Comparison of ENCODE assay signal across 8 mouse cellular contexts in genomic region chr2:74658667-74659371, GRCm38 (mm10). TPM values are rescaled to one million over a fixed set of nuclear protein-coding genes. Genes with fewer than 3 reads are reported as not detected.
DNase-seq lines count a peak whose midpoint lies in the region; ATAC-seq and TF ChIP-seq lines count a peak whose summit lies in the region.
"Had no signal": no experiment of that assay in that cellular context is flagged by ENCODE, and none has a peak within 500 bp of the region (broad histone marks: within the 10 kb centered on the region; RNA-seq: fewer than 3 reads in every experiment).

No protein-coding gene starts in this region.

- no peak overlapping the region for H3K27ac ChIP-seq in lung, embryonic 14.5 days (ENCODE audit: low read depth)
- H3K27ac ChIP-seq in embryonic facial prominence, embryonic 12.5 days, result no peak overlapping the region
- H3K27ac ChIP-seq in intestine, postnatal 0 days (ENCODE audit: low read depth, low read length), result no peak overlapping the region
- peak overlapping the region; percentile 29; the same call in 1 of the 2 replicates for H3K27ac ChIP-seq in neural tube, embryonic 14.5 days (ENCODE audit: low read depth, low read length)
- H3K27ac ChIP-seq in liver, postnatal 0 days (ENCODE audit: low read depth), result no peak overlapping the region

- no peak for TF ChIP-seq EP300 in liver, postnatal 0 days (IDR thresholded peaks at IDR 0.05; ENCODE audit: low read depth)

- WGBS in lung, embryonic 14.5 days, result under 1% methylated on average over 47 of the region's 47 CpGs
- 6% methylated on average over 47 of the region's 47 CpGs for WGBS in lung, adult 2 months
- under 1% methylated on average over 47 of the region's 47 CpGs for WGBS in embryonic facial prominence, embryonic 12.5 days
- WGBS in intestine, postnatal 0 days, result 3% methylated on average over 47 of the region's 47 CpGs
- under 1% methylated on average over 47 of the region's 47 CpGs for WGBS in neural tube, embryonic 14.5 days
- WGBS in liver, postnatal 0 days (ENCODE audit: insufficient replicate concordance), result 3% methylated on average over 47 of the region's 47 CpGs

- no peaks in the 10 kb centered on the region for H3K4me1 ChIP-seq in lung, embryonic 14.5 days (ENCODE audit: insufficient read depth)
- H3K4me1 ChIP-seq in lung, adult 2 months (ENCODE audit: control insufficient read depth, insufficient read depth, low read length), result no peaks in the 10 kb centered on the region; the same call in 1 of the 2 replicates
- peaks cover 9% of the 10 kb centered on the region; the same call in 1 of the 2 replicates for H3K4me1 ChIP-seq in embryonic facial prominence, embryonic 12.5 days
- H3K4me1 ChIP-seq in intestine, postnatal 0 days (replicated peaks; ENCODE audit: control insufficient read depth, insufficient read depth, low read length), result no peaks in the 10 kb centered on the region
- peaks cover 5% of the 10 kb centered on the region for H3K4me1 ChIP-seq in neural tube, embryonic 14.5 days (ENCODE audit: control insufficient read depth, insufficient read depth, low read length)
- H3K4me1 ChIP-seq in liver, postnatal 0 days (ENCODE audit: insufficient read depth), result peaks cover 15% of the 10 kb centered on the region

- H3K36me3 ChIP-seq in lung, embryonic 14.5 days (ENCODE audit: insufficient read depth), result no peaks in the 10 kb centered on the region
- H3K36me3 ChIP-seq in embryonic facial prominence, embryonic 12.5 days, result no peaks in the 10 kb centered on the region
- no peaks in the 10 kb centered on the region for H3K36me3 ChIP-seq in intestine, postnatal 0 days (ENCODE audit: control insufficient read depth, insufficient read depth)
- H3K36me3 ChIP-seq in neural tube, embryonic 14.5 days (ENCODE audit: control insufficient read depth, insufficient read depth, low read length), result no peaks in the 10 kb centered on the region
- H3K36me3 ChIP-seq in liver, postnatal 0 days (replicated peaks; ENCODE audit: insufficient read depth, low read length), result no peaks in the 10 kb centered on the region

- H3K9me3 ChIP-seq in lung, embryonic 14.5 days (ENCODE audit: low read depth, low read length), result no peaks in the 10 kb centered on the region
- H3K9me3 ChIP-seq in embryonic facial prominence, embryonic 12.5 days, result no peaks in the 10 kb centered on the region
- H3K9me3 ChIP-seq in intestine, postnatal 0 days (ENCODE audit: control insufficient read depth), result no peaks in the 10 kb centered on the region
- no peaks in the 10 kb centered on the region for H3K9me3 ChIP-seq in neural tube, embryonic 14.5 days (ENCODE audit: control insufficient read depth, low read length)
- no peaks in the 10 kb centered on the region for H3K9me3 ChIP-seq in liver, postnatal 0 days (ENCODE audit: low read length)

- peaks cover 99% of the 10 kb centered on the region for H3K27me3 ChIP-seq in lung, embryonic 14.5 days (ENCODE audit: insufficient read depth, low read length)
- H3K27me3 ChIP-seq in embryonic facial prominence, embryonic 12.5 days, result peaks cover 85% of the 10 kb centered on the region
- H3K27me3 ChIP-seq in intestine, postnatal 0 days (replicated peaks; ENCODE audit: control insufficient read depth, insufficient read depth, low read length), result peaks cover 98% of the 10 kb centered on the region
- H3K27me3 ChIP-seq in neural tube, embryonic 14.5 days (ENCODE audit: control insufficient read depth, insufficient read depth, low read length), result peaks cover 45% of the 10 kb centered on the region
- peaks cover 98% of the 10 kb centered on the region for H3K27me3 ChIP-seq in liver, postnatal 0 days (ENCODE audit: insufficient read depth, low read length)

- TF ChIP-seq POLR2A in lung, adult 2 months (IDR thresholded peaks at IDR 0.05; ENCODE audit: borderline replicate concordance, extremely low read depth, low read depth, low read length), result no peak

- H3K4me3 ChIP-seq in lung, embryonic 14.5 days (ENCODE audit: low read depth, low read length), result 0 out of 2 replicates have a peak overlapping the region, but pooled peaks have one; percentile 2
- H3K4me3 ChIP-seq in lung, adult 2 months (replicated peaks; ENCODE audit: extremely low read depth, low read depth, low read length), result no peak overlapping the region
- H3K4me3 ChIP-seq in embryonic facial prominence, embryonic 12.5 days, result peak overlapping the region; percentile 10; the same call in 1 of the 2 replicates
- peak overlapping the region; percentile 9; the same call in 1 of the 2 replicates for H3K4me3 ChIP-seq in intestine, postnatal 0 days (ENCODE audit: low read depth, low read length)
- peak overlapping the region; percentile 2; the same call in 1 of the 2 replicates for H3K4me3 ChIP-seq in neural tube, embryonic 14.5 days (ENCODE audit: low read depth, low read length)
- H3K4me3 ChIP-seq in liver, postnatal 0 days (ENCODE audit: low read depth, low read length), result no peak overlapping the region

- no peak for TF ChIP-seq CTCF in lung, embryonic 14.5 days (IDR thresholded peaks at IDR 0.05; ENCODE audit: low read depth)
- TF ChIP-seq CTCF in lung, adult 2 months (IDR thresholded peaks at IDR 0.05; ENCODE audit: insufficient read depth, low read length), result no peak
- no peak for TF ChIP-seq CTCF in intestine, postnatal 0 days (IDR thresholded peaks at IDR 0.05; ENCODE audit: low read depth)
- TF ChIP-seq CTCF in liver, postnatal 0 days (IDR thresholded peaks at IDR 0.05; ENCODE audit: low read depth), result no peak

- DNase-seq in lung, embryonic 14.5 days, result no peak
- no peak for DNase-seq in lung, adult 2 months
- DNase-seq in liver, postnatal 0 days, result no peak
- no peak for DNase-seq in adrenal gland, postnatal 10 days

- H3K9ac ChIP-seq in lung, embryonic 14.5 days, result no peak overlapping the region
- H3K9ac ChIP-seq in embryonic facial prominence, embryonic 12.5 days, result no peak overlapping the region
- no peak overlapping the region for H3K9ac ChIP-seq in intestine, postnatal 0 days (ENCODE audit: low read depth, low read length)
- no peak overlapping the region; the same call in 1 of the 2 replicates for H3K9ac ChIP-seq in neural tube, embryonic 14.5 days (replicated peaks; ENCODE audit: low read depth, low read length)
- H3K9ac ChIP-seq in liver, postnatal 0 days (replicated peaks), result no peak overlapping the region

- no peak for ATAC-seq in lung, embryonic 14.5 days (ENCODE audit: insufficient read depth)
- no peak for ATAC-seq in embryonic facial prominence, embryonic 12.5 days (ENCODE audit: insufficient number of reproducible peaks, insufficient read depth, low FRiP score, low TSS enrichment)
- ATAC-seq in intestine, postnatal 0 days, result no peak
- ATAC-seq in neural tube, embryonic 14.5 days (ENCODE audit: low read depth), result no peak
- no peak for ATAC-seq in liver, postnatal 0 days

- peak overlapping the region; percentile 10; the same call in 1 of the 2 replicates for H3K4me2 ChIP-seq in lung, embryonic 14.5 days
- H3K4me2 ChIP-seq in embryonic facial prominence, embryonic 12.5 days (replicated peaks), result 0 out of 2 replicates have a peak overlapping the region, but pooled peaks have one; percentile 11
- no peak overlapping the region for H3K4me2 ChIP-seq in intestine, postnatal 0 days (replicated peaks; ENCODE audit: low read depth)
- H3K4me2 ChIP-seq in neural tube, embryonic 14.5 days (ENCODE audit: low read depth, low read length), result no peak overlapping the region
- no peak overlapping the region for H3K4me2 ChIP-seq in liver, postnatal 0 days (ENCODE audit: low read depth, low read length)

RNA-seq across cellular contexts. Expression of gene Evx2, which starts 0.5 kb away (rescaled TPM):
- polyA plus RNA-seq in lung, embryonic 14.5 days (2014; fragmentation: Nextera tagmentation; extraction: Ambion mirVana), result not detected in 2 replicates
- polyA plus RNA-seq in lung, adult 2 months (2012; rRNA removed), result not detected in 2 replicates
- polyA plus RNA-seq in embryonic facial prominence, embryonic 12.5 days (2016; fragmentation: Nextera tagmentation; extraction: Ambion mirVana), result 0.06 TPM in 1 of 2 replicates, not detected in the other
- not detected in 2 replicates for polyA plus RNA-seq in intestine, postnatal 0 days (2015; fragmentation: Nextera tagmentation; extraction: Ambion mirVana)
- polyA plus RNA-seq in neural tube, embryonic 14.5 days (2014; fragmentation: Nextera tagmentation; extraction: Ambion mirVana), result 0.36 and 0.55 TPM in 2 replicates
- not detected in 2 replicates for polyA plus RNA-seq in liver, postnatal 0 days (2015; fragmentation: Nextera tagmentation; extraction: Ambion mirVana)
- not detected for total RNA-seq in adrenal gland, postnatal 10 days (2021)
- total RNA-seq: layer of hippocampus, adult 8-10 months had no signal

RNA-seq across cellular contexts. Expression of gene Hoxd13, which starts 9.3 kb away (rescaled TPM):
- polyA plus RNA-seq in lung, embryonic 14.5 days (2014; fragmentation: Nextera tagmentation; extraction: Ambion mirVana), result not detected in 2 replicates
- 0.04 and 0.15 TPM in 2 replicates for polyA plus RNA-seq in lung, adult 2 months (2012; rRNA removed)
- not detected in 2 replicates for polyA plus RNA-seq in embryonic facial prominence, embryonic 12.5 days (2016; fragmentation: Nextera tagmentation; extraction: Ambion mirVana)
- not detected in 2 replicates for polyA plus RNA-seq in intestine, postnatal 0 days (2015; fragmentation: Nextera tagmentation; extraction: Ambion mirVana)
- not detected in 2 replicates for polyA plus RNA-seq in neural tube, embryonic 14.5 days (2014; fragmentation: Nextera tagmentation; extraction: Ambion mirVana)
- not detected in 2 replicates for polyA plus RNA-seq in liver, postnatal 0 days (2015; fragmentation: Nextera tagmentation; extraction: Ambion mirVana)
- not detected for total RNA-seq in adrenal gland, postnatal 10 days (2021)
- total RNA-seq: layer of hippocampus, adult 8-10 months had no signal

RNA-seq across cellular contexts. Expression of gene Hoxd12, which starts 16.0 kb away (rescaled TPM):
- polyA plus RNA-seq in lung, embryonic 14.5 days (2014; fragmentation: Nextera tagmentation; extraction: Ambion mirVana), result not detected in 2 replicates
- polyA plus RNA-seq in lung, adult 2 months (2012; rRNA removed), result not detected in 2 replicates
- 0.11 TPM in 1 of 2 replicates, not detected in the other for polyA plus RNA-seq in embryonic facial prominence, embryonic 12.5 days (2016; fragmentation: Nextera tagmentation; extraction: Ambion mirVana)
- polyA plus RNA-seq in intestine, postnatal 0 days (2015; fragmentation: Nextera tagmentation; extraction: Ambion mirVana), result 0.12 TPM in 1 of 2 replicates, not detected in the other
- polyA plus RNA-seq in neural tube, embryonic 14.5 days (2014; fragmentation: Nextera tagmentation; extraction: Ambion mirVana), result not detected in 2 replicates
- polyA plus RNA-seq in liver, postnatal 0 days (2015; fragmentation: Nextera tagmentation; extraction: Ambion mirVana), result not detected in 2 replicates
- not detected for total RNA-seq in adrenal gland, postnatal 10 days (2021)
- total RNA-seq: layer of hippocampus, adult 8-10 months had no signal

RNA-seq across cellular contexts. Expression of gene Hoxd11, which starts 20.5 kb away (rescaled TPM):
- polyA plus RNA-seq in lung, embryonic 14.5 days (2014; fragmentation: Nextera tagmentation; extraction: Ambion mirVana), result not detected in 2 replicates
- 0.24 TPM in 1 of 2 replicates, not detected in the other for polyA plus RNA-seq in lung, adult 2 months (2012; rRNA removed)
- polyA plus RNA-seq in embryonic facial prominence, embryonic 12.5 days (2016; fragmentation: Nextera tagmentation; extraction: Ambion mirVana), result not detected in 2 replicates
- polyA plus RNA-seq in intestine, postnatal 0 days (2015; fragmentation: Nextera tagmentation; extraction: Ambion mirVana), result 0.64 TPM in 1 of 2 replicates, not detected in the other
- 0.09 TPM in 1 of 2 replicates, not detected in the other for polyA plus RNA-seq in neural tube, embryonic 14.5 days (2014; fragmentation: Nextera tagmentation; extraction: Ambion mirVana)
- polyA plus RNA-seq in liver, postnatal 0 days (2015; fragmentation: Nextera tagmentation; extraction: Ambion mirVana), result not detected in 2 replicates
- not detected for total RNA-seq in adrenal gland, postnatal 10 days (2021)
- total RNA-seq: layer of hippocampus, adult 8-10 months had no signal

RNA-seq across cellular contexts. Expression of gene Hoxd10, which starts 32.9 kb away (rescaled TPM):
- 0.14 TPM in 1 of 2 replicates, not detected in the other for polyA plus RNA-seq in lung, embryonic 14.5 days (2014; fragmentation: Nextera tagmentation; extraction: Ambion mirVana)
- not detected in 2 replicates for polyA plus RNA-seq in lung, adult 2 months (2012; rRNA removed)
- not detected in 2 replicates for polyA plus RNA-seq in embryonic facial prominence, embryonic 12.5 days (2016; fragmentation: Nextera tagmentation; extraction: Ambion mirVana)
- polyA plus RNA-seq in intestine, postnatal 0 days (2015; fragmentation: Nextera tagmentation; extraction: Ambion mirVana), result 0.10 and 1.6 TPM in 2 replicates
- 55.4 and 90.2 TPM in 2 replicates for polyA plus RNA-seq in neural tube, embryonic 14.5 days (2014; fragmentation: Nextera tagmentation; extraction: Ambion mirVana)
- polyA plus RNA-seq in liver, postnatal 0 days (2015; fragmentation: Nextera tagmentation; extraction: Ambion mirVana), result not detected in 2 replicates
- total RNA-seq in adrenal gland, postnatal 10 days (2021), result under 1 TPM; 0.15 to 0.27 TPM
- total RNA-seq: layer of hippocampus, adult 8-10 months had no signal

Comparison
In these comparisons a context has a peak if more than half of its experiments do, and no peak if none do; other contexts are left out.
1. H3K4me3 ChIP-seq: peak in lung, embryonic 14.5 days (single experiment), embryonic facial prominence, embryonic 12.5 days (single experiment), intestine, postnatal 0 days (single experiment) and neural tube, embryonic 14.5 days (single experiment); none in lung, adult 2 months (single experiment) and liver, postnatal 0 days (single experiment).
2. H3K4me2 ChIP-seq: peak in lung, embryonic 14.5 days (single experiment) and embryonic facial prominence, embryonic 12.5 days (single experiment); none in intestine, postnatal 0 days (single experiment), neural tube, embryonic 14.5 days (single experiment) and liver, postnatal 0 days (single experiment).